Mouse (Mus musculus) heart, adult 2 months (tissue): ENCODE measurements at regions not wholly inside any gene's neighbourhood (a gene's known extent, or its start where the extent isn't known, plus 50 kb on each side); places are given as distances from the start of the nearest gene placed in this dataset.

Source experiments
- DNase-seq, 2 experiments: peaks; one replicate each; pipeline ENCODE4 v3.0.0; 2021
- H3K27ac ChIP-seq: fragments of 200-600 bp; 2 replicates; pipeline ENCODE4 v1.8.1; 2022
- H3K27me3 ChIP-seq: fragments of 200-500 bp; 2 replicates; pipeline ENCODE4 v1.6.1; 2012; ENCODE audit warnings: mild to moderate bottlenecking, low read length, inconsistent platforms, mixed read lengths; ENCODE audit not compliant: control insufficient read depth, insufficient read depth
- H3K36me3 ChIP-seq: fragments of 200-500 bp; 2 replicates; pipeline ENCODE4 v1.6.1; 2012; ENCODE audit warnings: low read length, inconsistent platforms; ENCODE audit not compliant: control insufficient read depth, insufficient read depth
- H3K4me1 ChIP-seq: fragments of 200-500 bp; 2 replicates; pipeline ENCODE4 v1.6.1; 2011; ENCODE audit warnings: low read length; ENCODE audit not compliant: control insufficient read depth, insufficient read depth
- H3K4me3 ChIP-seq: fragments of 200-600 bp; 2 replicates; pipeline ENCODE4 v1.8.1; 2022
- H3K79me2 ChIP-seq: fragments of 200-500 bp; replicated peaks from 2 replicates; pipeline ENCODE4 v1.6.1; 2012; ENCODE audit warnings: mild to moderate bottlenecking, inconsistent platforms, low read length, moderate library complexity, mixed read lengths; ENCODE audit not compliant: control insufficient read depth, insufficient read depth
- H3K9ac ChIP-seq: fragments of 200-500 bp; 2 replicates; pipeline ENCODE4 v1.6.1; 2012; ENCODE audit warnings: low read depth, mild to moderate bottlenecking, control low read depth, inconsistent platforms, low read length, mixed read lengths
- CTCF ChIP-seq: fragments of 200-600 bp; IDR thresholded peaks from 2 replicates; pipeline ENCODE4 v1.8.1; 2022; ENCODE audit warnings: antibody characterized with exemption, mild to moderate bottlenecking, moderate library complexity
- EP300 ChIP-seq: fragments of 200-500 bp; IDR thresholded peaks from 2 replicates; pipeline ENCODE4 v1.6.1; 2011; ENCODE audit warnings: low read depth, low read length, control low read depth; ENCODE audit not compliant: insufficient read depth
- POLR2A ChIP-seq: fragments of 200-500 bp; IDR thresholded peaks from 2 replicates; pipeline ENCODE4 v1.6.1; 2011; ENCODE audit warnings: mild to moderate bottlenecking, low read depth, low read length, control low read depth; ENCODE audit not compliant: insufficient read depth
- WGBS: fragments of 180-500 bp; shearing (Covaris S2); methylation state at CpG from one replicate; pipeline ENCODE4 v1.1.7; 2018; 5-methylcytosine and 5-hydroxymethylcytosine counted together
- intact Hi-C: fragments of 180-260 bp; cut with DNase I; formaldehyde crosslinking; loops from one replicate; pipeline ENCODE4 v1.15.1; 2025

DNA sequence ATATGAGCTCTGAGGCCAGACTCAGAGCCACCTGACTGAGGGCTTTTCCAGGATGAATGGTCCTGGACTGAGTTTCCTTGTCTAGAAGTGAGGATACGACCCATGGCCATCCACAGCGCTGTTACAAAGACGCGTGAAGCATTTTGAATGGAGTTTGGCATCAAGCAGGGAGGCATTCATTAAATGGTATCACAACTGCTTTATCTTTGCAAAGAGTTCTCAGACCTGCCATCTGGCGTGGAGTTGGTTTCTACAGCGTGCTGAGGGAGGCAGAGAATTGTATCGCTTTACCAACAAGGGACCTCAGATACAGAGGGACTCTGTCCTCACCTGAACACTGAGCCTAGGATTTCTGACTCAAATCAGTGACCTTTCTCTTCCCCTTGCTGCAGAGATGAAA lies 51.9 kb upstream of the Car12 start:
- Histone ChIP-seq H3K27me3 (no peaks in the 10 kb centered on the region), H3K4me3 (no peak overlapping the region), H3K4me1 (peaks cover 2% of the 10 kb centered on the region; the same call in 1 of the 2 replicates), H3K27ac (no peak overlapping the region), H3K36me3 (no peaks in the 10 kb centered on the region), H3K79me2 (no peaks in the 10 kb centered on the region), H3K9ac (no peak overlapping the region)
- DNase-seq: no peak
- 46% methylated on average over 7 of the region's 7 CpGs for WGBS
- TF ChIP-seq POLR2A (no peak), EP300 (no peak), CTCF (no peak)
- intact Hi-C loops: no loop called here

DNA sequence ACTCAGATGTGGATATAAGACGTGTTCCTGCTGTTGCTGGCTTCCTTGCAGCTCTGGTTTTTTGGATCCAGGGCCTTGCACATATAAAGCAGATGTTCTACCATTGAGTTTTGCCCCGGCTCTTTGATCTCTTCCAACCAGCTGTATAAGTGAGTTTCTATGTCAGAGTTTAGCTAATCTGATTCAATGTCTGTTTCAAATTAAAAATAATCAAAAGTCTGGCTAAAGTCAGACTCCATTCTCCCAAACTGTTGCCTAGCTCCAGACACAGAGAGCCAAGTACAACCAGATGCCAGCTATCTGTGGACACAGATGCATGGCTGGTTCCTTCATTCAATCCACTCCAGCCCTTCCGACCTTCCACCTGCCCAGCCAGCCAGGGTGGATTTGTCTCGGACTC lies 51.0 kb upstream of the Car12 start:
- Histone ChIP-seq H3K27ac (no peak overlapping the region), H3K9ac (no peak overlapping the region), H3K79me2 (no peaks in the 10 kb centered on the region), H3K27me3 (no peaks in the 10 kb centered on the region), H3K36me3 (no peaks in the 10 kb centered on the region), H3K4me1 (peaks cover 2% of the 10 kb centered on the region; the same call in 1 of the 2 replicates), H3K4me3 (no peak overlapping the region)
- 78% methylated on average over 4 of the region's 4 CpGs for WGBS
- intact Hi-C loops: no loop called here
- DNase-seq: no peak
- TF ChIP-seq CTCF (no peak), EP300 (no peak), POLR2A (no peak)
